Mouse (Mus musculus): ENCODE results near the gene Hnrnpd. TPM values are rescaled to one million over a fixed set of nuclear protein-coding genes. Genes with fewer than 3 reads are reported as not detected.

The Hnrnpd gene
- 485 TPM for polyA plus RNA-seq (2014; fragmentation: Illumina TruSeq; extraction: RNeasy Lipid Tissue Mini Kit (QIAGEN cat#74804); ENCODE audit: low replicate concordance)

DNA sequence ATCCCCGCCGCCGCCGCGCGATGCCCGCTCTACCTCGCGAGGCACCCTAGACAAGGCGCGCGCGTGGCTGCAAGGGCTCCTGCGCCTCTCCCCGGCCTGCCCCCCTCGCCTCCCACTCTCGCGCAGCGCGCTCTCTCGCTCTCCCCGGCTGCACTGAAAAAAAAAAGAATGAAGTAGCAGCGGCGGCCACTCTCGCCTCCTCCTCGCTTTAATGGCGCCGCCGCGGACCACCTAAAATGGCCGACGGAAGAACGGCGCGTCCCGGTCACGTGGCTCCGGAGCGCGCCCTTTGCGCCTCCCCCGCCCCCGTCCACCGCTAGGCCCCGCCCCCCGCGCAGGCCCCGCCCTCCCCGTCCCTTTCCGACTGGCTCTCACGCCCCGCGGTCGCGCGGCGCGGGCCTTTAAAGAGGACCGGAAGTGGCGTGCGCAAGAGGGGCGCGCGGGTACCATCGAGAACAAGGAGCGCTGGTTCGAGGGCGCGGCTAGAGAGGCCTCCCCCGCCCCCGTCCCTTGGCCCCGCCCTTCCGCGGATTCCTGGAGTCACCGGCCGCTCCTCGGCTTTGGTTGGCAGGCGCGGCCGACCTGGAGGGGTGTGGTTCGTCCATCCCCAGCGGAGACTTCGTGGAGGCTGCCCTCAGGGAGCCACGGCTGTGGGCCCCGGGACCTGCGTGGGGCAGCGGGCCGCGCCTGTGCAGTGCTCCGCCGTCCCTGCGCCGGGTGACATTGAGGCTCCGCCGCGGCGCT lies at the start of gene Hnrnpd, which contains the start of gene 4930524J08Rik:
Gene Hnrnpd, minus strand, starts transcription at position 240 of the 744 bp plus-strand sequence.
Gene 4930524J08Rik, plus strand, starts transcription at position 363 of the 744 bp plus-strand sequence.

DNA sequence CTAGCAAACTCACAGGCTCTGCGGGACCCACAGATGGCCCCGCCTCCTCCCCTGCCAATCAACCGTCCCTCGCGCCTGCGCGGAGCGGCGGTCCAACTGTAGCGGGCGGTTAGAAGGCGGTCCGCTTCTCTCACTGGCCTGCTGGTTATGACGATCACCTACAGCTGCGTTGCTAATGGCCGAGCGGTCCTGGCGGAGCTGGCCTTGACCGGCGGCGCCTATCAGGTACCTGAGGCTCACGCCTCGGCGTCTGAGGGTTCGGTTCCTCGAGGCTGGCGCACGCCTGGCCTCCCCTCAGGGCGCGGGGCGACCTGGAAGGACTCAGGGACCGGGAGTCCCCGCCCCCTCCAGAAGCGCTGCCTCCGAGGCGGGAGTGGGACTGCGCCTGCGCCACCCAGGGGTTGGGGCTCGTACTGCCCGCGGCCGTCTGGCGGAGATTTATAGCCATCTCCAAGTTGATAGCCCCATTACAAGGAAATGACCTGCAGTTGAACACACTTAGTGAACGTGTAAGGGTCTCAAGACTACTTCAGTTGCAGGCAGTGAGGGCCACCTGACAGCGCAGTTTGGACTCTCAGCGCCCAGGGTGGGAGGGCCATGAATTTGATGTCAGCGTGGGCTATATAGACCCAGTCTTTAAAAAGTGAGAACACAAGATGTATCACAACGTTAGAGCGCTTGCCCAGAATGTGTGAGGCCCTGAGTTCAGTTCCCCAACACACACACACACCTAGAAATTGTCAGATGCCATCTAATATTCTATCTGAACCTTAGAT lies 72.4 kb downstream of the Hnrnpd start, which contains the start of gene Vamp9:
Gene Vamp9, plus strand, starts transcription at position 74 of the 776 bp plus-strand sequence.

Other genes with a start within 250 kb of the Hnrnpd start
- gene Rasgef1b, start 249.9 kb downstream of the Hnrnpd start, polyA plus RNA-seq (2014; fragmentation: Illumina TruSeq; extraction: RNeasy Lipid Tissue Mini Kit (QIAGEN cat#74804); ENCODE audit: low replicate concordance) = 10.8 TPM
- gene Vamp9, start 72.7 kb downstream of the Hnrnpd start, polyA plus RNA-seq (2014; fragmentation: Illumina TruSeq; extraction: RNeasy Lipid Tissue Mini Kit (QIAGEN cat#74804); ENCODE audit: low replicate concordance) = not detected
- gene 4930524J08Rik, start 123 bp upstream of the Hnrnpd start, polyA plus RNA-seq (2014; fragmentation: Illumina TruSeq; extraction: RNeasy Lipid Tissue Mini Kit (QIAGEN cat#74804); ENCODE audit: low replicate concordance) = not detected
- gene Hnrnpdl, start 60.7 kb upstream of the Hnrnpd start, polyA plus RNA-seq (2014; fragmentation: Illumina TruSeq; extraction: RNeasy Lipid Tissue Mini Kit (QIAGEN cat#74804); ENCODE audit: low replicate concordance) = 400 TPM
- gene Enoph1, start 61.0 kb upstream of the Hnrnpd start, polyA plus RNA-seq (2014; fragmentation: Illumina TruSeq; extraction: RNeasy Lipid Tissue Mini Kit (QIAGEN cat#74804); ENCODE audit: low replicate concordance) = 20.1 TPM
- gene Tmem150c, start 180.9 kb upstream of the Hnrnpd start, polyA plus RNA-seq (2014; fragmentation: Illumina TruSeq; extraction: RNeasy Lipid Tissue Mini Kit (QIAGEN cat#74804); ENCODE audit: low replicate concordance) = 0.30 TPM